Mouse (Mus musculus) kidney, embryonic 16.5 days (tissue): ENCODE results near the gene Rnf114. TPM values are rescaled to one million over a fixed set of nuclear protein-coding genes. Genes with fewer than 3 reads are reported as not detected.

Experiments used
- ATAC-seq: fragments of 200-750 bp; cut with Nextera tagmentation; 2 replicates; pipeline ENCODE4 v1.8.0; 2017; ENCODE audit warnings: moderate TSS enrichment; ENCODE audit not compliant: low FRiP score, low TSS enrichment
- H3K27ac ChIP-seq: fragments of 300-500 bp; sonication (generic); 2 replicates; pipeline ENCODE4 v1.5.1; 2014; ENCODE audit warnings: low read length
- H3K27me3 ChIP-seq: fragments of 300-500 bp; sonication (generic); 2 replicates; pipeline ENCODE4 v1.6.1; 2014; ENCODE audit warnings: low read length, control low read depth, mixed read lengths; ENCODE audit not compliant: insufficient read depth
- H3K36me3 ChIP-seq: fragments of 300-500 bp; sonication (generic); 2 replicates; pipeline ENCODE4 v1.6.1; 2014; ENCODE audit warnings: low read length, control low read depth, mixed read lengths; ENCODE audit not compliant: insufficient read depth
- H3K4me1 ChIP-seq: fragments of 300-500 bp; sonication (generic); 2 replicates; pipeline ENCODE4 v1.6.1; 2014; ENCODE audit warnings: low read length, control low read depth, mixed read lengths; ENCODE audit not compliant: insufficient read depth
- H3K4me2 ChIP-seq: fragments of 300-500 bp; sonication (generic); replicated peaks from 2 replicates; pipeline ENCODE4 v1.6.1; 2014; ENCODE audit warnings: low read depth, low read length
- H3K4me3 ChIP-seq: fragments of 300-500 bp; sonication (generic); 2 replicates; pipeline ENCODE4 v1.5.1; 2014; ENCODE audit warnings: mild to moderate bottlenecking, low read length
- H3K9ac ChIP-seq: fragments of 300-500 bp; sonication (generic); replicated peaks from 2 replicates; pipeline ENCODE4 v1.6.1; 2014; ENCODE audit warnings: low read length
- H3K9me3 ChIP-seq: fragments of 300-500 bp; sonication (generic); 2 replicates; pipeline ENCODE4 v1.6.1; 2016; ENCODE audit warnings: low read length, control low read depth
- WGBS: fragments of 180-500 bp; shearing (Covaris S2); extraction: QIAGEN DNeasy Blood & Tissue Kit; methylation state at CpG from one replicate; pipeline ENCODE4 v1.1.7; 2014; 5-methylcytosine and 5-hydroxymethylcytosine counted together
- polyA plus RNA-seq: library from polyadenylated mRNA; unstranded; fragments of >200 nt; fragmentation: Nextera tagmentation; extraction: Ambion mirVana; gene quantifications from 2 replicates; pipeline ENCODE4 v1.2.1, GENCODE M21; 2015

The Rnf114 gene
- polyA plus RNA-seq, 1 experiment from 2014 or later: 108 TPM

- no peaks in the 10 kb centered on the region for H3K9me3 ChIP-seq
- no peak for ATAC-seq
- 88% methylated on average over 5 of the region's 5 CpGs for WGBS
- no peaks in the 10 kb centered on the region for H3K27me3 ChIP-seq
- no peak overlapping the region for H3K4me2 ChIP-seq
- no peaks in the 10 kb centered on the region for H3K4me1 ChIP-seq
- no peak overlapping the region for H3K9ac ChIP-seq
- no peak overlapping the region for H3K4me3 ChIP-seq
- no peak overlapping the region for H3K27ac ChIP-seq
- H3K36me3 ChIP-seq: peaks cover 59% of the 10 kb centered on the region
These were observed 36.0 kb upstream of the Rnf114 start for GRCm38 (mm10) chr2:167456361-167457020.

- Histone ChIP-seq H3K9me3 (no peaks in the 10 kb centered on the region), H3K4me1 (no peaks in the 10 kb centered on the region), H3K9ac (no peak overlapping the region), H3K4me2 (no peak overlapping the region), H3K27ac (no peak overlapping the region), H3K4me3 (no peak overlapping the region), H3K36me3 (peaks cover 55% of the 10 kb centered on the region), H3K27me3 (no peaks in the 10 kb centered on the region)
- WGBS: 88% methylated on average over 9 of the region's 9 CpGs
- ATAC-seq: no peak
These were observed 35.2 kb upstream of the Rnf114 start for GRCm38 (mm10) chr2:167457213-167457612.

- 82% methylated on average over 3 of the region's 3 CpGs for WGBS
- no peak overlapping the region for H3K4me3 ChIP-seq
- no peaks in the 10 kb centered on the region for H3K4me1 ChIP-seq
- peaks cover 48% of the 10 kb centered on the region for H3K36me3 ChIP-seq
- ATAC-seq: no peak
- H3K9me3 ChIP-seq: no peaks in the 10 kb centered on the region
- H3K4me2 ChIP-seq: no peak overlapping the region
- H3K27me3 ChIP-seq: no peaks in the 10 kb centered on the region
- H3K27ac ChIP-seq: no peak overlapping the region
- no peak overlapping the region for H3K9ac ChIP-seq
These were observed 33.9 kb upstream of the Rnf114 start for GRCm38 (mm10) chr2:167458548-167458947.

- Histone ChIP-seq H3K9me3 (no peaks in the 10 kb centered on the region), H3K4me2 (no peak overlapping the region), H3K4me3 (no peak overlapping the region), H3K9ac (no peak overlapping the region), H3K36me3 (peaks cover 43% of the 10 kb centered on the region), H3K27me3 (no peaks in the 10 kb centered on the region), H3K27ac (no peak overlapping the region), H3K4me1 (no peaks in the 10 kb centered on the region)
- 94% methylated on average over 6 of the region's 6 CpGs for WGBS
- ATAC-seq: no peak
These were observed 33.2 kb upstream of the Rnf114 start for GRCm38 (mm10) chr2:167459071-167459865.

- Histone ChIP-seq H3K4me2 (no peak overlapping the region), H3K36me3 (peaks cover 22% of the 10 kb centered on the region), H3K9me3 (no peaks in the 10 kb centered on the region), H3K4me3 (no peak overlapping the region), H3K4me1 (no peaks in the 10 kb centered on the region), H3K27me3 (no peaks in the 10 kb centered on the region), H3K9ac (no peak overlapping the region), H3K27ac (no peak overlapping the region)
- 45% methylated on average over 6 of the region's 6 CpGs for WGBS
- peak; percentile 85 for ATAC-seq
These were observed 29.5 kb upstream of the Rnf114 start for GRCm38 (mm10) chr2:167462954-167463353.

- H3K4me1 ChIP-seq: no peaks in the 10 kb centered on the region
- no peak overlapping the region for H3K9ac ChIP-seq
- no peak overlapping the region for H3K4me3 ChIP-seq
- H3K9me3 ChIP-seq: no peaks in the 10 kb centered on the region
- H3K36me3 ChIP-seq: peaks cover 23% of the 10 kb centered on the region
- H3K4me2 ChIP-seq: no peak overlapping the region
- no peak for ATAC-seq
- H3K27ac ChIP-seq: no peak overlapping the region
- 83% methylated on average over 5 of the region's 5 CpGs for WGBS
- H3K27me3 ChIP-seq: no peaks in the 10 kb centered on the region
These were observed 28.6 kb upstream of the Rnf114 start for GRCm38 (mm10) chr2:167463802-167464201.

GRCm38 (mm10) chr2:167465951-167466350 lies 26.5 kb upstream of the Rnf114 start:
- WGBS: 87% methylated on average over 3 of the region's 3 CpGs
- Histone ChIP-seq H3K4me1 (no peaks in the 10 kb centered on the region), H3K27me3 (no peaks in the 10 kb centered on the region), H3K27ac (no peak overlapping the region), H3K4me3 (no peak overlapping the region), H3K36me3 (peaks cover 31% of the 10 kb centered on the region), H3K9ac (no peak overlapping the region), H3K9me3 (no peaks in the 10 kb centered on the region), H3K4me2 (no peak overlapping the region)
- no peak for ATAC-seq

GRCm38 (mm10) chr2:167467214-167467613 lies 25.2 kb upstream of the Rnf114 start:
- 48% methylated on average over 5 of the region's 5 CpGs for WGBS
- peaks cover 41% of the 10 kb centered on the region for H3K36me3 ChIP-seq
- no peak for ATAC-seq

GRCm38 (mm10) chr2:167468444-167468843 lies 24.0 kb upstream of the Rnf114 start:
- no peak overlapping the region for H3K9ac ChIP-seq
- H3K4me3 ChIP-seq: no peak overlapping the region
- no peaks in the 10 kb centered on the region for H3K9me3 ChIP-seq
- H3K4me1 ChIP-seq: no peaks in the 10 kb centered on the region
- H3K36me3 ChIP-seq: peaks cover 52% of the 10 kb centered on the region
- no peak overlapping the region for H3K4me2 ChIP-seq
- 79% methylated on average over 6 of the region's 6 CpGs for WGBS
- no peak overlapping the region for H3K27ac ChIP-seq
- H3K27me3 ChIP-seq: no peaks in the 10 kb centered on the region
- no peak for ATAC-seq

More at GRCm38 (mm10) chr2:167467214-167467613, 25.2 kb upstream of the Rnf114 start:
- Histone ChIP-seq H3K9ac (no peak overlapping the region), H3K4me2 (no peak overlapping the region), H3K27ac (no peak overlapping the region), H3K4me3 (no peak overlapping the region), H3K4me1 (no peaks in the 10 kb centered on the region), H3K9me3 (no peaks in the 10 kb centered on the region), H3K27me3 (no peaks in the 10 kb centered on the region)

GRCm38 (mm10) chr2:167470611-167471010 lies 21.8 kb upstream of the Rnf114 start:
- Histone ChIP-seq H3K9ac (no peak overlapping the region), H3K27ac (no peak overlapping the region), H3K4me3 (no peak overlapping the region), H3K9me3 (no peaks in the 10 kb centered on the region), H3K4me1 (peaks cover 1% of the 10 kb centered on the region), H3K36me3 (peaks cover 64% of the 10 kb centered on the region), H3K27me3 (no peaks in the 10 kb centered on the region), H3K4me2 (no peak overlapping the region)
- 91% methylated on average over 3 of the region's 3 CpGs for WGBS
- no peak for ATAC-seq
